Mouse (Mus musculus) MEL (cell line): Measurements from ENCODE around the gene Npas3.

Source experiments
- CTCF ChIP-seq, 3 experiments: IDR thresholded peaks in 2 of 3; conservative IDR thresholded peaks in 1 of 3; 2 replicates each; pipeline ENCODE4 v1.5.1; 2011 to 2012; ENCODE audit warnings: low read length in 3 of 3, low read depth in 2 of 3, mild to moderate bottlenecking in 2 of 3, improper control_type of control experiment in 1 of 3, inconsistent platforms in 1 of 3, mixed read lengths in 1 of 3, moderate library complexity in 1 of 3; ENCODE audit not compliant: control insufficient read depth in 1 of 3, insufficient read depth in 1 of 3, poor library complexity in 1 of 3, severe bottlenecking in 1 of 3
- ETS1 ChIP-seq: IDR thresholded peaks from 2 replicates; pipeline ENCODE4 v1.6.1; 2012; ENCODE audit warnings: low read depth, mild to moderate bottlenecking, inconsistent platforms, low read length, improper control_type of control experiment, moderate library complexity
- GABPA ChIP-seq: IDR thresholded peaks from 2 replicates; pipeline ENCODE4 v1.6.1; 2012; ENCODE audit warnings: low read depth, mild to moderate bottlenecking, inconsistent platforms, low read length, improper control_type of control experiment, moderate library complexity
- HCFC1 ChIP-seq: IDR thresholded peaks from 2 replicates; pipeline ENCODE4 v1.6.1; 2012; ENCODE audit warnings: low read depth, mild to moderate bottlenecking, inconsistent platforms, low read length, improper control_type of control experiment, moderate library complexity
- POLR2A ChIP-seq, 2 experiments: IDR thresholded peaks; 2 replicates each; pipeline ENCODE4 v1.6.1; 2011 to 2012; ENCODE audit warnings: low read length in 2 of 2, mild to moderate bottlenecking in 2 of 2, control low read depth in 1 of 2, improper control_type of control experiment in 1 of 2, low read depth in 1 of 2, moderate library complexity in 1 of 2; ENCODE audit not compliant: control insufficient read depth in 1 of 2, insufficient read depth in 1 of 2, poor library complexity in 1 of 2

- TF ChIP-seq POLR2A (IDR thresholded peaks at IDR 0.05; ENCODE audit: control insufficient read depth in 1 of 2, insufficient read depth in 1 of 2, low read depth in 1 of 2, low read length in 2 of 2, poor library complexity in 1 of 2) (no peak), HCFC1 (no peak), GABPA (no peak), ETS1 (no peak), CTCF (IDR thresholded peaks at IDR 0.05 in 2 of 3, conservative IDR thresholded peaks at IDR 0.05 in 1 of 3; ENCODE audit: control insufficient read depth in 1 of 3, insufficient read depth in 1 of 3, low read depth in 2 of 3, low read length in 3 of 3, poor library complexity in 1 of 3, severe bottlenecking in 1 of 3) (no peak)
Measured at GRCm38 (mm10) chr12:53825898-53826605, 577.6 kb downstream of the Npas3 start.
